Mouse (Mus musculus) midbrain, embryonic 14.5 days (tissue): ENCODE results near the gene Cyp2d22. TPM values are rescaled to one million over a fixed set of nuclear protein-coding genes. Genes with fewer than 3 reads are reported as not detected.
"Not testable (repeated sequence)": the region's sequence is repeated elsewhere in the genome, so short reads cannot be mapped to it uniquely, and the experiment has no call there.

Experiments
- ATAC-seq: fragments of 200-750 bp; cut with Nextera tagmentation; 2 replicates; pipeline ENCODE4 v1.8.0; 2017; ENCODE audit warnings: moderate number of reproducible peaks, moderate library complexity; ENCODE audit not compliant: low FRiP score, low TSS enrichment
- DNase-seq: peaks from one replicate; pipeline ENCODE4 v3.0.0-alpha.2; 2015
- H3K27ac ChIP-seq: fragments of 300-500 bp; sonication (generic); replicated peaks from 2 replicates; pipeline ENCODE4 v1.5.1; 2014; ENCODE audit warnings: mild to moderate bottlenecking, low read depth, low read length, moderate library complexity
- H3K27me3 ChIP-seq: fragments of 300-500 bp; sonication (generic); 2 replicates; pipeline ENCODE4 v1.6.1; 2014; ENCODE audit warnings: low read length, control low read depth, mixed read lengths; ENCODE audit not compliant: control insufficient read depth, insufficient read depth
- H3K36me3 ChIP-seq: fragments of 300-500 bp; sonication (generic); 2 replicates; pipeline ENCODE4 v1.6.1; 2014; ENCODE audit warnings: low read length, control low read depth; ENCODE audit not compliant: control insufficient read depth, insufficient read depth
- H3K4me1 ChIP-seq: fragments of 300-500 bp; sonication (generic); 2 replicates; pipeline ENCODE4 v1.6.1; 2014; ENCODE audit warnings: mild to moderate bottlenecking, antibody characterized with exemption, low read length, control low read depth; ENCODE audit not compliant: control insufficient read depth, insufficient read depth
- H3K4me2 ChIP-seq: fragments of 300-500 bp; sonication (generic); 2 replicates; pipeline ENCODE4 v1.6.1; 2014; ENCODE audit warnings: mild to moderate bottlenecking, low read length, moderate library complexity
- H3K4me3 ChIP-seq: fragments of 300-500 bp; sonication (generic); replicated peaks from 2 replicates; pipeline ENCODE4 v1.5.1; 2014; ENCODE audit warnings: low read depth, low read length
- H3K9ac ChIP-seq: fragments of 300-500 bp; sonication (generic); replicated peaks from 2 replicates; pipeline ENCODE4 v1.6.1; 2014; ENCODE audit warnings: mild to moderate bottlenecking, low read length, moderate library complexity
- H3K9me3 ChIP-seq: fragments of 300-500 bp; sonication (generic); 2 replicates; pipeline ENCODE4 v1.6.1; 2016; ENCODE audit warnings: low read length, control low read depth, mixed read lengths; ENCODE audit not compliant: control insufficient read depth
- WGBS: fragments of 180-500 bp; shearing (Covaris S2); extraction: QIAGEN DNeasy Blood & Tissue Kit; methylation state at CpG from one replicate; pipeline ENCODE4 v1.1.7; 2014; 5-methylcytosine and 5-hydroxymethylcytosine counted together
- polyA plus RNA-seq: library from polyadenylated mRNA; unstranded; fragments of >200 nt; fragmentation: Nextera tagmentation; extraction: Ambion mirVana; gene quantifications from 2 replicates; pipeline ENCODE4 v1.2.1, GENCODE M21; 2014

The Cyp2d22 gene
- polyA plus RNA-seq, 1 experiment from 2014 or later, result 2.1 TPM

- 97% methylated on average over 9 of the region's 9 CpGs for whole genome bisulfite sequencing
- Histone ChIP-seq H3K4me1 (no peaks in the 10 kb centered on the region), H3K36me3 (no peaks in the 10 kb centered on the region), H3K27me3 (no peaks in the 10 kb centered on the region), H3K9me3 (no peaks in the 10 kb centered on the region), H3K27ac (no peak overlapping the region), H3K9ac (no peak overlapping the region), H3K4me3 (no peak overlapping the region), H3K4me2 (no peak overlapping the region)
- DNase-seq, result no peak
- no peak for ATAC-seq
These were observed 23.5 kb upstream of the Cyp2d22 start for GRCm38 (mm10) chr15:82403606-82404005.

DNA sequence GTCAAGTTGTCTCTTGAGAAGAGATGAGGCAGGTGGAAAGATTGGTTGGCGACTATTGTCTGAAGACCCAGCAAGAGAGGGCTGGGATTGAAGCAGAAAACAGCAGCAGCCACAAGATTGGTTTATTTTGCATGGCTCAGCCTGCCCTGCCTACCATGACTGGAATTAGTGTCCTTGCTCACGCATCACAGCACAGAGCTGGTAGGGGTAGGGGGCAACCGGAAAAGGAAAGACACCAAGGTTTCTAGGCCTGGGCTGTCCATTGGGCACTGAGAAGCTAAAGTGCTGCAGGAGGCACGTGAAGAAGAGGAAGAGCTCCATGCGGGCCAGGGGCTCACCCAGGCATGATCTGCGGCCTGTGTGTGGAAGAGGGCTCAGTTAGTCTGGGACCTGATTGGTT is 22.7 kb upstream of the Cyp2d22 start:
- Histone ChIP-seq H3K9ac (no peak overlapping the region), H3K4me1 (no peaks in the 10 kb centered on the region), H3K9me3 (no peaks in the 10 kb centered on the region), H3K27ac (no peak overlapping the region), H3K27me3 (no peaks in the 10 kb centered on the region), H3K4me3 (no peak overlapping the region), H3K36me3 (no peaks in the 10 kb centered on the region), H3K4me2 (no peak overlapping the region)
- no peak for DNase-seq
- 87% methylated on average over 6 of the region's 6 CpGs for WGBS
- ATAC-seq, result no peak

DNA sequence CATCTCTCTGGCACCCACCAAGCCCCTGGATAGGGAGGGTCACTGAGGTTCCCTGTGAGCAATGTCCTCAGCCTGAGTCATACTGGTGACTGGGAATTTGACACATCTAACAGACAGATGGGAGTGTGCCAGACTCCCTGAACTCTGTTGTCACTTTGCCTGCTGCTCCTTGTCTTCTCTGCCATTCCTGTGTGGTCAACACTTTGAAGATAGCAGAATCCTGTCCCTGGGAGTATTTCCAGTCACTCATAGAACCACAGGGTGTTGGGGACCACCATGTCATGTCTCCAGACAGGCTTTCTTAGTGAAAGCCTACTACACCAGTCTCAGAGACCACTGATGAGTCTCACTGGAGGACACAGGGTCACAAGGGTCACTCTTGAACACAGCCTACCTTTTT is 22.0 kb upstream of the Cyp2d22 start:
- no peaks in the 10 kb centered on the region for H3K36me3 ChIP-seq
- H3K9ac ChIP-seq, result no peak overlapping the region
- no peak for ATAC-seq
- no peak overlapping the region for H3K27ac ChIP-seq
- H3K4me2 ChIP-seq, result no peak overlapping the region
- H3K4me1 ChIP-seq, result no peaks in the 10 kb centered on the region
- H3K9me3 ChIP-seq, result no peaks in the 10 kb centered on the region
- no peak for DNase-seq
- H3K4me3 ChIP-seq, result no peak overlapping the region
- H3K27me3 ChIP-seq, result no peaks in the 10 kb centered on the region

DNA sequence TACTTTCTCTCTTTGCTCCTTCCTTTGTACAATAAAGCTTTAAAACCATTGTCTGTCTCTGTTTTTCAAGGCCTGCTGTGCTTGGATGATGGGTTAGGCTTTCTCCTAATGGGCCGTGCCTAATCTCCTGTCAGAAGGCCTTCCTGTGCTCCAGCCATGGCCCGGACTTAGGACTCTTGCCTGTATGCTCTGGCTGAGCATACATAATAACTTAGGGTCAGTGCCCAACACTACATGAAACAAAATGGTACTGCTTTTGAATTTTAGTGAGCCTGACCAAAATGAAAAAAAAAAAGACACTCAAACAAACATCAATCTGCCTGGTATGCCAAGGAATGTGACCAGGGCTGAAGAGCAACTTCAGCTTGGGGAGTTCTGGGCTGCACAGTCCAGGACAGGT is 21.5 kb upstream of the Cyp2d22 start:
- Histone ChIP-seq H3K4me3 (no peak overlapping the region), H3K4me2 (no peak overlapping the region), H3K9me3 (no peaks in the 10 kb centered on the region), H3K27me3 (no peaks in the 10 kb centered on the region), H3K4me1 (no peaks in the 10 kb centered on the region), H3K27ac (no peak overlapping the region), H3K36me3 (no peaks in the 10 kb centered on the region), H3K9ac (no peak overlapping the region)
- 18% methylated on average over 2 of the region's 2 CpGs for WGBS
- DNase-seq (no peak), ATAC-seq (no peak)

DNA sequence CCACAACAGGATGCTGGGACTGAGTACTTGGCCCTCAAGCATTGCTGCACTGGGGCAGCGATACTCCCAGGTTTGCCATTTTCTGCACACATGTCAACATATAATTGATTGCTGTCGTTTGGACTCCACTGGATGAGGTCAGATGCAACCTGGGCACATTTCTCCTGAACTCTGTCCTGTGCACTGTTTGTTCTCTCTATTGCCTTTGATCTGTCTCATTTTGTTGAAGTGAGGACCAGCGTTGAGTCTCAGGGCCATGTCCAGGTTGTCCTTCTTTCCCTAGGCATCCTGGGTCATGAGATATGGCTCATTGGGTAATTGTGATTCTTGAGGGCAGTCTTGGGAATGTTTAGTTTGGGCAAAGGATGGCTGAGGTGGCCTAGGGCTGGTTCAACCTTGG is 15.9 kb upstream of the Cyp2d22 start:
- WGBS, result 88% methylated on average over 3 of the region's 3 CpGs
- not testable (repeated sequence) for ATAC-seq

DNA sequence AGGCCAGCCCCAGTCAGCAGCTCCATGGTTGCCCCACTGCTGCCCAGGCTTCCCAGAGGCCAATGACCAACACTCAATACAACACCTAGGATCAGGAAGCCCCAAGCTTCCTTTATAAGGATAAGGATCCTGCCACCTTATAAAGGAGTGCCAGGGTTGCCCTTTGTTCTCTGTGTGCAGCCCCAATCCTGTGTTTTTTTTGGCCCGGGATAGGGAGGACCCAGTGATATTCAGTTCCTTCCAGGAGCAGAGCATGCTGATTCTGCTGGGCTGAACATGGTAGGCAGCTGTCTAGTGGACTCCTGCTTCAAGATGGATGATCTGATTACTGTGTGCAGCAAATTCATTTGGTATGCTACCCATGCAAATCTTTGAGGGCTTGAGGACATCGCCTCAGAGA is 13.9 kb upstream of the Cyp2d22 start, which contains the start of gene Cyp2d11:
Gene Cyp2d11 (minus strand): TSS at position 101 of the 400 bp plus-strand sequence.
- H3K27ac ChIP-seq, H3K36me3 ChIP-seq, H3K27me3 ChIP-seq, H3K4me3 ChIP-seq, DNase-seq, H3K4me2 ChIP-seq, H3K9me3 ChIP-seq, H3K9ac ChIP-seq, ATAC-seq, H3K4me1 ChIP-seq: not testable (repeated sequence)
- whole genome bisulfite sequencing, result 91% methylated on average over 2 of the region's 2 CpGs

More for the DNA sequence above, 15.9 kb upstream of the Cyp2d22 start:
- not testable (repeated sequence) for H3K36me3 ChIP-seq, H3K27ac ChIP-seq, H3K9ac ChIP-seq, H3K9me3 ChIP-seq, H3K27me3 ChIP-seq, H3K4me3 ChIP-seq, DNase-seq, H3K4me2 ChIP-seq, H3K4me1 ChIP-seq

GRCm38 (mm10) chr15:82389916-82390315 is 9.9 kb upstream of the Cyp2d22 start:
- not testable (repeated sequence) for H3K4me1 ChIP-seq, H3K9ac ChIP-seq, H3K27me3 ChIP-seq, H3K36me3 ChIP-seq, H3K4me3 ChIP-seq, H3K9me3 ChIP-seq, DNase-seq, ATAC-seq, H3K4me2 ChIP-seq, H3K27ac ChIP-seq
- WGBS, result 94% methylated on average over 10 of the region's 10 CpGs

DNA sequence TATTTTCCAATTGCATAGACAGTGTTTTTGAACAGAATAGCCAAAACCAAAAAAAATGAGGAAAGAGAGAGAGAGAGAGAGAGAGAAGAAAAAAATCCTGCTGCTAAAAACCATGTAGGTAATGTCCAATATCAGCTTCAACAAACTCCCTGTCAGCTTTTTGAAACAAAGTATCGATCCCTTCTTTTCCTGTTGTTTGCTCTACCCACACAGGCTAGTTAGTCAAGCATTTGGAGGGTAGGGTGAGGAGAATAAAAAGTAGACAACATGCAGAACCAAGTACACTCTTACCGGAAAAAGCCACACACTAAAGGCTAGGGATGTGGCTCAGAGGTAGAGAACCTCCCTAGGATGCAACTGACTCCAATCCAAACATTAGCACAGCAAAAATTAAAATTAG is 5.7 kb upstream of the Cyp2d22 start:
- WGBS, result 95% methylated on average over 2 of the region's 2 CpGs
- H3K27ac ChIP-seq, result no peak overlapping the region
- peaks cover 4% of the 10 kb centered on the region for H3K4me1 ChIP-seq
- DNase-seq, result no peak
- no peaks in the 10 kb centered on the region for H3K36me3 ChIP-seq
- no peak overlapping the region for H3K4me2 ChIP-seq
- H3K9me3 ChIP-seq, result no peaks in the 10 kb centered on the region
- no peak overlapping the region for H3K4me3 ChIP-seq
- no peak overlapping the region for H3K9ac ChIP-seq
- H3K27me3 ChIP-seq, result no peaks in the 10 kb centered on the region
- no peak for ATAC-seq

DNA sequence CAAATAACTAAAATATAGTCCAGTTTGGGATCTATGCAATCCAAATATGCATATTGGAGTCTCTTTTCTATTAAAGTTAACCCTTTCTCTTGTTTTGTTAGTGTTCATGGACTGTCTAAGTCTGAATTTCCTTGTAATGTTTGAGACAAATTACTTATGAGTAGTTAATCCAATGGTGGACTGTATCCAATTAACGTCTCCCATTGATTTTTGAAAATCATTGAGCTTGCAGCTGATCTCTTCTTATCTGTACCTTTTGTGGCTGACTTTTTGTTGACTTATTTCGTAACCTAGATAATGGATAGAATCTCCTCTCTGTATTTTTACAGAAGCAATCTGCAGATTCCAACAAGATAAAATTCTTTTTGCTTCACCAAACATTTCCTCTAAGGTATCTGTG is 2.4 kb upstream of the Cyp2d22 start:
- Histone ChIP-seq H3K4me1 (peaks cover 8% of the 10 kb centered on the region), H3K27ac (no peak overlapping the region), H3K36me3 (no peaks in the 10 kb centered on the region), H3K9me3 (no peaks in the 10 kb centered on the region), H3K9ac (no peak overlapping the region), H3K4me2 (no peak overlapping the region), H3K27me3 (no peaks in the 10 kb centered on the region), H3K4me3 (no peak overlapping the region)
- no peak for ATAC-seq
- no peak for DNase-seq
- 90% methylated on average over 2 of the region's 2 CpGs for WGBS
